Mouse (Mus musculus) cerebellum, adult 2 months (tissue): ENCODE results near the gene Heatr5a. TPM values are rescaled to one million over a fixed set of nuclear protein-coding genes. Genes with fewer than 3 reads are reported as not detected.

Source experiments
- DNase-seq, 2 experiments: peaks; one replicate each; pipeline ENCODE4 v3.0.0; 2021
- H3K27ac ChIP-seq: fragments of 200-500 bp; 2 replicates; pipeline ENCODE4 v1.5.1; 2012; ENCODE audit warnings: low read length, control low read depth, inconsistent platforms; ENCODE audit not compliant: insufficient read depth
- H3K27me3 ChIP-seq: fragments of 200-500 bp; 2 replicates; pipeline ENCODE4 v1.6.1; 2012; ENCODE audit warnings: inconsistent platforms, mild to moderate bottlenecking, low read length, moderate library complexity; ENCODE audit not compliant: control insufficient read depth, insufficient read depth
- H3K4me1 ChIP-seq: fragments of 200-500 bp; 2 replicates; pipeline ENCODE4 v1.6.1; 2011; ENCODE audit warnings: low read length; ENCODE audit not compliant: control insufficient read depth, insufficient read depth
- H3K4me3 ChIP-seq: fragments of 200-500 bp; replicated peaks from 2 replicates; pipeline ENCODE3; 2011; ENCODE audit warnings: mild to moderate bottlenecking, low read depth, low read length, control low read depth; ENCODE audit not compliant: insufficient read depth
- CTCF ChIP-seq: fragments of 200-500 bp; IDR thresholded peaks from 2 replicates; pipeline ENCODE4 v1.5.1; 2011; ENCODE audit warnings: low read depth, mild to moderate bottlenecking, control low read depth, low read length, moderate library complexity, borderline replicate concordance; ENCODE audit not compliant: insufficient read depth
- POLR2A ChIP-seq: fragments of 200-500 bp; IDR thresholded peaks from 2 replicates; pipeline ENCODE4 v1.6.1; 2011; ENCODE audit warnings: low read length, control low read depth, borderline replicate concordance; ENCODE audit not compliant: insufficient read depth
- WGBS: fragments of 180-500 bp; shearing (Covaris S2); methylation state at CpG from one replicate; pipeline ENCODE4 v1.1.7; 2018; 5-methylcytosine and 5-hydroxymethylcytosine counted together
- polyA plus RNA-seq: library from polyadenylated mRNA; depleted of rRNA; stranded (reverse); fragments of >200 nt; gene quantifications from 2 replicates; pipeline ENCODE4 v1.2.3, GENCODE M21; 2012

Gene Heatr5a
- polyA plus RNA-seq, 1 experiment: 15.7 TPM

- Histone ChIP-seq H3K27me3 (no peaks in the 10 kb centered on the region), H3K4me3 (no peak overlapping the region), H3K27ac (no peak overlapping the region), H3K4me1 (no peaks in the 10 kb centered on the region)
- 42% methylated on average over 7 of the region's 7 CpGs for WGBS
- no peak for TF ChIP-seq POLR2A
- TF ChIP-seq CTCF: no peak
- DNase-seq: no peak
Observed at GRCm38 (mm10) chr12:51969876-51970275, 1.2 kb downstream of the Heatr5a start.

- H3K27ac ChIP-seq: no peak overlapping the region
- H3K27me3 ChIP-seq: no peaks in the 10 kb centered on the region
- WGBS: 97% methylated on average over 2 of the region's 2 CpGs
- H3K4me3 ChIP-seq: no peak overlapping the region
- TF ChIP-seq POLR2A (no peak), CTCF (no peak)
- no peak for DNase-seq
- H3K4me1 ChIP-seq: no peaks in the 10 kb centered on the region
Observed at GRCm38 (mm10) chr12:51969092-51969491, 2.0 kb downstream of the Heatr5a start.

GRCm38 (mm10) chr12:51967915-51968595, 3.1 kb downstream of the Heatr5a start:
- H3K27me3 ChIP-seq: no peaks in the 10 kb centered on the region
- DNase-seq: no peak
- TF ChIP-seq CTCF: no peak
- no peak for TF ChIP-seq POLR2A
- H3K4me3 ChIP-seq: no peak overlapping the region
- no peaks in the 10 kb centered on the region for H3K4me1 ChIP-seq
- no peak overlapping the region for H3K27ac ChIP-seq
- WGBS: 62% methylated on average over 9 of the region's 9 CpGs

GRCm38 (mm10) chr12:51957626-51958025, 13.5 kb downstream of the Heatr5a start:
- no peaks in the 10 kb centered on the region for H3K27me3 ChIP-seq
- H3K27ac ChIP-seq: no peak overlapping the region
- no peak for TF ChIP-seq CTCF
- no peak for TF ChIP-seq POLR2A
- WGBS: 42% methylated on average over 6 of the region's 6 CpGs
- no peak overlapping the region for H3K4me3 ChIP-seq
- DNase-seq: no peak
- H3K4me1 ChIP-seq: no peaks in the 10 kb centered on the region

GRCm38 (mm10) chr12:51952309-51952708, 18.8 kb downstream of the Heatr5a start:
- Histone ChIP-seq H3K27me3 (no peaks in the 10 kb centered on the region), H3K4me1 (no peaks in the 10 kb centered on the region), H3K4me3 (no peak overlapping the region), H3K27ac (no peak overlapping the region)
- WGBS: 77% methylated on average over 10 of the region's 10 CpGs
- no peak for DNase-seq
- TF ChIP-seq POLR2A (no peak), CTCF (no peak)

- Histone ChIP-seq H3K27ac (no peak overlapping the region), H3K27me3 (no peaks in the 10 kb centered on the region), H3K4me3 (no peak overlapping the region), H3K4me1 (no peaks in the 10 kb centered on the region)
- 74% methylated on average over 10 of the region's 10 CpGs for WGBS
- no peak for TF ChIP-seq POLR2A
- TF ChIP-seq CTCF: peak; percentile 35; the same call in 1 of the 2 replicates
- DNase-seq: no peak
Observed at GRCm38 (mm10) chr12:51947498-51947945, 23.6 kb downstream of the Heatr5a start.

- no peak overlapping the region for H3K27ac ChIP-seq
- no peaks in the 10 kb centered on the region for H3K27me3 ChIP-seq
- H3K4me1 ChIP-seq: no peaks in the 10 kb centered on the region
- TF ChIP-seq POLR2A: no peak
- TF ChIP-seq CTCF: no peak
- no peak for DNase-seq
- 65% methylated on average over 9 of the region's 9 CpGs for WGBS
- no peak overlapping the region for H3K4me3 ChIP-seq
Observed at GRCm38 (mm10) chr12:51945331-51945730, 25.8 kb downstream of the Heatr5a start.

- WGBS: 78% methylated on average over 4 of the region's 4 CpGs
- no peaks in the 10 kb centered on the region for H3K4me1 ChIP-seq
- no peaks in the 10 kb centered on the region for H3K27me3 ChIP-seq
- no peak overlapping the region for H3K27ac ChIP-seq
- H3K4me3 ChIP-seq: no peak overlapping the region
- TF ChIP-seq CTCF (no peak), POLR2A (no peak)
- no peak for DNase-seq
Observed at GRCm38 (mm10) chr12:51939848-51940247, 31.3 kb downstream of the Heatr5a start.

GRCm38 (mm10) chr12:51937938-51938337, 33.2 kb downstream of the Heatr5a start:
- 87% methylated on average over 6 of the region's 6 CpGs for WGBS
- TF ChIP-seq POLR2A: no peak
- TF ChIP-seq CTCF: no peak
- no peak for DNase-seq
- Histone ChIP-seq H3K4me1 (no peaks in the 10 kb centered on the region), H3K27me3 (no peaks in the 10 kb centered on the region), H3K4me3 (no peak overlapping the region), H3K27ac (no peak overlapping the region)
